Mouse (Mus musculus) liver, embryonic 14.5 days (tissue): ENCODE data around the gene Ttc38. TPM values are rescaled to one million over a fixed set of nuclear protein-coding genes. Genes with fewer than 3 reads are reported as not detected.

Experiments used
- ATAC-seq: fragments of 200-750 bp; cut with Nextera tagmentation; 2 replicates; pipeline ENCODE4 v1.8.0; 2017; ENCODE audit warnings: moderate number of reproducible peaks, mild to moderate bottlenecking, moderate library complexity; ENCODE audit not compliant: insufficient read depth
- DNase-seq, 3 experiments: peaks; one replicate each; pipeline ENCODE4 v3.0.0-alpha.2; 2012 to 2013; ENCODE audit warnings: low read depth in 3 of 3, low spot score in 3 of 3
- H3K27ac ChIP-seq: fragments of 300-500 bp; sonication (generic); 2 replicates; pipeline ENCODE4 v1.5.1; 2014; ENCODE audit warnings: moderate library complexity, mild to moderate bottlenecking, control low read depth, inconsistent platforms
- H3K27me3 ChIP-seq: fragments of 300-500 bp; sonication (generic); 2 replicates; pipeline ENCODE4 v1.6.1; 2014; ENCODE audit warnings: mild to moderate bottlenecking, low read length, moderate library complexity; ENCODE audit not compliant: control insufficient read depth, insufficient read depth
- H3K36me3 ChIP-seq: fragments of 300-500 bp; sonication (generic); replicated peaks from 2 replicates; pipeline ENCODE4 v1.6.1; 2014; ENCODE audit warnings: low read depth; ENCODE audit not compliant: control insufficient read depth, insufficient read depth
- H3K4me1 ChIP-seq, 2 experiments: fragments of 200-500 bp in 1 of 2; fragments of 300-500 bp in 1 of 2; sonication (generic) in 1 of 2; replicated peaks; 2 replicates each; pipeline ENCODE4 v1.6.1; 2012 to 2014; ENCODE audit warnings: antibody characterized with exemption in 1 of 2, inconsistent platforms in 1 of 2, low read length in 1 of 2; ENCODE audit not compliant: control insufficient read depth in 2 of 2, insufficient read depth in 2 of 2
- H3K4me2 ChIP-seq: fragments of 300-500 bp; sonication (generic); 2 replicates; pipeline ENCODE4 v1.6.1; 2014; ENCODE audit warnings: low read depth, mild to moderate bottlenecking, control low read depth, moderate library complexity
- H3K4me3 ChIP-seq, 2 experiments: fragments of 200-500 bp in 1 of 2; fragments of 300-500 bp in 1 of 2; sonication (generic) in 1 of 2; 2 replicates each; pipeline ENCODE4 v1.5.1; 2012 to 2014; ENCODE audit warnings: low read depth in 2 of 2, low read length in 2 of 2, mild to moderate bottlenecking in 2 of 2, control low read depth in 1 of 2, inconsistent platforms in 1 of 2, moderate library complexity in 1 of 2; ENCODE audit not compliant: insufficient read depth in 1 of 2
- H3K9ac ChIP-seq: fragments of 300-500 bp; sonication (generic); replicated peaks from 2 replicates; pipeline ENCODE4 v1.6.1; 2014; ENCODE audit warnings: mild to moderate bottlenecking, control low read depth, moderate library complexity
- H3K9me3 ChIP-seq: fragments of 300-500 bp; sonication (generic); 2 replicates; pipeline ENCODE4 v1.6.1; 2016; ENCODE audit warnings: low read length, mixed read lengths; ENCODE audit not compliant: control insufficient read depth
- CTCF ChIP-seq: IDR thresholded peaks from 2 replicates; pipeline ENCODE4 v1.5.1; 2016; ENCODE audit warnings: antibody characterized with exemption, low read depth, control low read depth
- EP300 ChIP-seq: IDR thresholded peaks from 2 replicates; pipeline ENCODE4 v1.6.1; 2016; ENCODE audit warnings: antibody characterized with exemption, low read depth
- WGBS: fragments of 180-500 bp; shearing (Covaris S2); extraction: QIAGEN DNeasy Blood & Tissue Kit; methylation state at CpG from one replicate; pipeline ENCODE4 v1.1.7; 2014; ENCODE audit not compliant: insufficient replicate concordance; 5-methylcytosine and 5-hydroxymethylcytosine counted together
- polyA plus RNA-seq, 2 experiments: library from polyadenylated mRNA; depleted of rRNA in 1 of 2; stranded (reverse) in 1 of 2; unstranded in 1 of 2; fragments of >200 nt; fragmentation: Nextera tagmentation in 1 of 2; extraction: Ambion mirVana in 1 of 2; gene quantifications; 2 replicates each; pipeline versions ENCODE4 v1.2.1 to v1.2.3; 2012 to 2014

Gene Ttc38
- polyA plus RNA-seq, 2 experiments, result 3.8 to 4.5 TPM

DNA sequence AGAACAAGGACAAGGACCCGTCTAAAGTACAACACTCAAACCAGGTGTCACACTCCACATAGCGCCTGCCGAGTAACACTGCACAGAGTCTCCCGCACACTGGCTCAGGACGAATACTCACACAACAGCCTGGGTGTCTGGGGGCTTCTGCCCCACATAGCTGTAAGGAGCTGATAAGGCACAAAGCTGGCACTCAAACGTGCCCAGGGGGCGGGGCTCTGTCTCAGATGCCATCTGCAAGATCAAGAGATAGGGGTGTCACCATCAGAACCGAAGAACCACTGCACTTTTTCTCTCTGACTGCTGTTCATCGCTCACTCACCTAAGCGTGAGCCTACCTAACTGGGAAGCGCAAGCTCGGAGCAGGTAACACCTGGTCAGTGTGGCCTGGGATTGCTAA lies 23.0 kb upstream of the Ttc38 start:
- Histone ChIP-seq H3K4me1 (peaks cover 21 to 24% of the 10 kb centered on the region in 2 experiments), H3K36me3 (no peaks in the 10 kb centered on the region), H3K9me3 (no peaks in the 10 kb centered on the region), H3K9ac (no peak overlapping the region), H3K4me2 (no peak overlapping the region), H3K27me3 (no peaks in the 10 kb centered on the region), H3K4me3 (no peak overlapping the region), H3K27ac (no peak overlapping the region)
- DNase-seq (no peak), ATAC-seq (no peak)
- TF ChIP-seq EP300, result 0 out of 2 replicates have a peak, but pooled peaks have one; percentile 15
- TF ChIP-seq CTCF, result no peak
- 61% methylated on average over 12 of the region's 12 CpGs for WGBS

DNA sequence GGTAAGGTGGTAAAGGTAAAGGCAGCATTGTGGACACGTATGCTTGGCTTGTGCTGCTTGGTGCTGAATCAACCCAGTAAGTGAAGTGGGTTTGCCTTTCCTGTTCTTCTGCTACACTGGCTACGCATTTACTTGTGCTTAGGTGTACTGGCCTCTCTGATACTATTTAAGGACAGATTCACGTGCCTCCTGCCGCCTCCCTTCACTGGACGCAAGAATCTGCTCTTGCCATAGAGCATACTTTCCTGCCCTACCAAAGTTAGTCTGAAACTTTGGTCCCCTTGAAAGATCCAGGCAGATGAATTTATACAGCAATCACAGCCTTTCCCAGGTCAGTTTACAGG lies 21.7 kb upstream of the Ttc38 start:
- no peaks in the 10 kb centered on the region for H3K27me3 ChIP-seq
- H3K4me1 ChIP-seq, result peaks cover 21 to 24% of the 10 kb centered on the region in 2 experiments
- no peak for ATAC-seq
- H3K36me3 ChIP-seq, result no peaks in the 10 kb centered on the region
- peak overlapping the region; percentile 88 for H3K9ac ChIP-seq
- no peaks in the 10 kb centered on the region for H3K9me3 ChIP-seq
- H3K4me3 ChIP-seq, result peak overlapping the region; percentile 71 to 90
- H3K27ac ChIP-seq, result peak overlapping the region; percentile 68
- 70% methylated on average over 5 of the region's 5 CpGs for WGBS
- peak overlapping the region; percentile 79 for H3K4me2 ChIP-seq
- DNase-seq, result no peak
- TF ChIP-seq CTCF (no peak), EP300 (no peak)

- TF ChIP-seq EP300 (no peak), CTCF (peak; percentile 39)
- ATAC-seq (peak; percentile 84), DNase-seq (peak; percentile 49 to 55 (median 50))
- Histone ChIP-seq H3K36me3 (no peaks in the 10 kb centered on the region), H3K4me3 (peak overlapping the region; percentile 71 to 90), H3K9ac (peak overlapping the region; percentile 88), H3K27ac (peak overlapping the region; percentile 68), H3K4me1 (peaks cover 21 to 24% of the 10 kb centered on the region in 2 experiments), H3K4me2 (peak overlapping the region; percentile 79), H3K27me3 (no peaks in the 10 kb centered on the region), H3K9me3 (no peaks in the 10 kb centered on the region)
- WGBS, result 2% methylated on average over 36 of the region's 36 CpGs
These were observed 21.1 kb upstream of the Ttc38 start for GRCm38 (mm10) chr15:85810806-85811521.

DNA sequence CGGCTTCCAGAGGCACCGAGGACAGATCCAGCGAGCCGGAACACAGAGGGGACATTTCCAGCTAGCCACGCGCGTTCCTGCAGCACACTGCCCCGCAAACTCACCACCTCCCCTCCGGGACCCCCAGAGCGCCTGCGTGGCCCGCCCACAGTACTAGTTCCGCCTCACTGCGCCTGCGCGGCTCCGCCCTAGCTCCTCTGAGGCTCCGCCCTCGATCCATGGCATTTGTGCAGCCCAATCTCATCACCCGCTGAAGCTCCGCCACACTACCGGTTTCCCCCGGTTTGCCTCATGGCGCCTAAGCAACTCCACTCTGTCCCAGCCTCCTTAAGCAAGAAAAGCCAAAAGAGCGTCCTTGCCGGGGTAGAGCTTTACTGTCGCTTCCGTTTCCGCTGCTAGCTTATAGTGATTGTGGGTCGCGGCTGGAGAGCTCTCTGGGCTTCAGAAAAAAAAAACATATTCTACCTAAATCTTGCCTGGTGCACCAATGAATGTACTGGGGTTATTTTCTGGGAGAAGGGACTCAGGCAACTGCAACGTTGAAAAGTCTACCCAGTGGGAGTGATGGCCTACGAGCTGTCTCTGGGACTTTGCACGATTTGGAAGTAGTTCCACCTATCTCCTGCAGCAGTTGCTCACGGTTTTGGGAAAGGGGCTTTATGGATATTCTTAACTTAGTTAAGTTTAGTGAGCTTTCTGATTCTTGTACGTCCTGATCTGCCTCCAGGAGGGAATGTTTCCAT lies 20.4 kb upstream of the Ttc38 start, which contains the start of gene Cdpf1:
Cdpf1 (minus strand) TSS at position 163 of the 743 bp plus-strand sequence.
- DNase-seq (peak; percentile 86 to 91 (median 86)), ATAC-seq (peak; percentile 91)
- Histone ChIP-seq H3K4me2 (peak within 1 kb of the TSS; percentile 79), H3K27me3 (no peaks in the 10 kb centered on the region), H3K4me1 (peaks cover 21 to 24% of the 10 kb centered on the region in 2 experiments), H3K27ac (peak within 1 kb of the TSS; percentile 68), H3K36me3 (no peaks in the 10 kb centered on the region), H3K4me3 (peak within 1 kb of the TSS; percentile 71 to 90), H3K9ac (peak within 1 kb of the TSS; percentile 88), H3K9me3 (no peaks in the 10 kb centered on the region)
- TF ChIP-seq CTCF (peak; percentile 11; the same call in 1 of the 2 replicates), EP300 (no peak)
- 3% methylated on average over 36 of the region's 36 CpGs for WGBS

DNA sequence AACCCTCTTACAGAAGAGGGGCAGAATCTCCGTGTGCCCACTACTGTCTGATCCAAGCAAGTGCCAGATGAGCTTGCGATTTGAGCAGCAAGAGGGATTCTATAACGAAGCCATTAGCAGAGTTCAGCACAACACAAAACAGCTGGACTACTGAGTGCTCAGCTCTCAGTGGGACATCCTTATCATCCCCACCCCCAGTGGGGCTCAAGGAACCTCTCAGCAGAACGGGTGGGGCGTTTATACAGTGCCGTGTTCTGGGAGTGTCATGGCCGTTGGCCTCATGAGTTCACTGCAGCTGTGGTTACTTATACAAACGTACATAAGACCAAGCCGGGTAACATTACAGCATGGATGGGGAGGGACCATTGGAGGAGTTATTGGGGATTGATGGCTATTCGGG lies 18.7 kb upstream of the Ttc38 start:
- ATAC-seq (no peak), DNase-seq (peak in 1 of 3 experiments; percentile 43)
- no peak overlapping the region for H3K4me3 ChIP-seq
- H3K9me3 ChIP-seq, result no peaks in the 10 kb centered on the region; the same call in none of the 2 replicates
- 34% methylated on average over 10 of the region's 10 CpGs for WGBS
- no peaks in the 10 kb centered on the region for H3K36me3 ChIP-seq
- H3K4me2 ChIP-seq, result no peak overlapping the region
- H3K9ac ChIP-seq, result no peak overlapping the region
- no peak overlapping the region for H3K27ac ChIP-seq
- TF ChIP-seq EP300, result no peak
- H3K4me1 ChIP-seq, result peaks cover 21 to 24% of the 10 kb centered on the region in 2 experiments
- H3K27me3 ChIP-seq, result no peaks in the 10 kb centered on the region
